Mouse (Mus musculus): ENCODE measurements around the gene Cluap1. TPM values are rescaled to one million over a fixed set of nuclear protein-coding genes. Genes with fewer than 3 reads are reported as not detected.

The Cluap1 gene
- 10 to 100 TPM in 1 of 2 experiments, 1 to 10 TPM in 1; 2.3 to 15.8 TPM for polyA plus RNA-seq (2012; fragmentation: generic; extraction: Trizol)

DNA sequence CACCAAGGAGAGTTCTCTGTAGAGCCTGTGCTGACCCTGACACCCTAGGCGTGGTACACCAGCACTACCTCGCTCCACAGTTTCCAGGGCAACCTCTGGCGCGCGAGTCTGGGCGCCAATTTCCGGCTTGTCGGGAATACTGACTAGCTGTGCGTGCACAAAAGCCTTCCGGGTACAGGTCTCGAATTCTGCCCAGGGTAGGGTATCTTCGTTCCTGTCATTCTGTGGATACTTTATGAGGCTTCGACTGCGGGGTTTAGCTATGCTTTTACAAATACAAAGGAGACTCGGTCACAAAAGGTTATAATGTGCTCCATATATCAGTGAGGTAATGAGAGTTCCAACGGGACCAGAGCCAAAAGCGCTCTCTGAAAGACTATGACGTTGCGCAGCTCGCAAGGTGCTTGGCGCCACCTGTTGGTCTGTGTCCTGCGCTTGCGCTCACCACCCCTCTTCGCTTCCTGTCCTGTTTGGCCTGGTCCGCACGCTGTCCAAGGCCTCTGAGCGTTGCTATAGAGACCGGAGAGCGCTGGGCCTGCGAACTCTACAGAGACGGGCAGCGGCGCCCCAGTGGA is at the start of gene Cluap1, which contains the start of gene 1700037C18Rik:
TSS of gene Cluap1 (plus strand) at position 265 of the 575 bp plus-strand sequence.
TSS of gene 1700037C18Rik (minus strand) at position 153 of the 575 bp plus-strand sequence.

DNA sequence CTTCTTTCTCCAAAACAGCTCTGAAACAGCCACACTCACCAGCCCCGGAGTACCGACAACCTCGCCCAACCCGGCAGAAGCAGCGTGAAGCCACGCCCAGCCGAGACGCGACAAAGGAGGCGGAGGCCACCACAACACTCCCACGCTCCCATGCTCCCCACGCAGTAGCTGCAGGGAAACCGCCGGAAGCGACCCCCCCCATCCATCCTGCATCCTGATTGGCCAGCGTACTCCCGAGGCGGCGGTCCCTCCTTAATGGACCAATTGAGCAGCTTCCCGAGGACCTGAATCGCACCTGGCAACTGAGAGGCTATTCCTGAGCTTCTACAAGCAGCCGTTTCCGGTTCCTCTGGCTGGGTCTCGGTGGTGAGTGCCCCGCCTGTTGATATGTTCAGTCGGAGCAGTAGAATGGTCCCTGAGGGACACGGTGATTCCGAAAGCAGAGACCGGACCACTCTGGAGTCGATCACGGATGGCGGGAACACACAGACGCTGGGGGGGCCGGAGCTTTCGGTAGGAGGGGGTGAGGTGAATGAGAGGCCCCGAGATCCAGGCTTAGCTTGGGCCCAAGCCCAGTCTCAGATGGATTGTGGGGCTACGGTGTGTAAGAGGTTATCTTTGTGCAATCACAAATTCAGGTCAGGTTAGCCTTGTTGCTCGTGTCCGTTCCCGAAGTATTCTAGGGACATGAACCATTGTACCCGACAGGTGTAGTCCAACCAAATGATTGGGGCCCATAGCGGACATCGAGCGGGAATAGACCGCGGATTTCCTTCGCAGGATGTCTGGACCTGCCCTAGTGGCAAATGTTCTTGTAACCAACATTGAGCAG is 36.2 kb upstream of the Cluap1 start, which contains the start of gene Naa60:
TSS of gene Naa60 (plus strand) at position 160 of the 832 bp plus-strand sequence.

DNA sequence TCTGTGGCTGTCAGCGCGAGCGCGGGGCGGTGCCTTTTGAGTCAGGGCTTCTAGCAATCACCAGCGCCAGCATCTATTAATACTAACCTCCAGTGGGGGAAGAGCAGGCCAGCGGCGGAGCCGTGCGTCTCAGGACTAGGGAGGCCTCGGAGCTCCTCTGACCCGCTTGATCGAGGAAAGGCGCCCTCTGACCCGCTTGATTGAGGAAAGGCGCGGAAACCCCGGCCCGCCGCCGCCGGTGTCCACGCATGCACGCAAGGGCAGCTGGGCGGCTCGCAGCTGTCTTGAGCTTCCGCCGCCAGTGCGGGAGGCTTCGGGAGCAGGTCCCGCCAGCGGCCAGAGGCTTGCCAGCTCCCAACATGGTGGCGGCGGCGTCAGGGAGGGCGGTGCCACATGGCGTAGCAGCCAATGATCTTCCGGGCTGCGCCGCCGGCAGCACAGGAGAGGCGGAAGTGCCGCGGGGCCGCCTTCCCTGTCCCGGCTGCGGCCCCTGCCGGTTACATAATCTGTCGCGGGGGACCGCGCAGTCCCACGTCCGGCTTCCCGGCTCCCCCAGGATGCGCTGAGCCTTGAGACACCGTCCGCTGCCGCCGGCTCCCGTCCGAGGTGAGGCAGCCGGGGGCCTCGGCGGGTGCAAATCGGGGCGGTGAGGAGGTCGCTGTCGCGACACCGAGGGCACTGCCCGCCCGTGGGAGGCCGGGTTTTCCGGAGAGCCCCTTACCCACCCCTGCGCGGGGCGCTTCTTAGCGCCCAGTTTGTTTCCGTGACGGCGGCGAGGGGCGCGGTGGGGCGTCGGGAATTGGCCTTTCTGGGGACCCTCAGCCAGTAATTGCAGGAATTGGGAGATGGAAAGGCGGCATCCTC is 24.2 kb upstream of the Cluap1 start, which contains the start of the genes Zfp597 and Gm20695:
TSS of gene Zfp597 (minus strand) at position 361 of the 864 bp plus-strand sequence.
TSS of gene Gm20695 (plus strand) at position 448 of the 864 bp plus-strand sequence.

DNA sequence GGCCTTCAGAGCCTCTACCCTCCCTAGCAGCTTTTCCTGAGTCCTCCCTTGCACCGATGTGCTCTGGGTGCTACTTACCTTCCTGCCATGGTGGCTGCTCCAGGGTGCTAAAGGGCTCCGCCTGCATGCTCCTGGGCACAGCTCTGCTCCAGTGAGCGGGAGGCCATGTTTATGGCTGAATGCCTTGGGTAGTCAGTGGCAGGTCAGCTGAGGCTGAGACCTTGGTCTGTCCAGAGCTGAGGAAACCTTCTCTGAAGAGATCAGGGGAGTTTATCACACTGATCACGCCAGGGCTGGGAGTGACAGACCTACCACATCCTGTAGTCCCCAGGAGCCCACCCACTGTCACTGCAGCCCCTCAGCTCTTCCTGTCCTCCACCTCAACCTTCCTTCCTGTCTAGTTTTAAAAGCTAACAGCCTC is 67.7 kb downstream of the Cluap1 start, which contains the start of gene Nlrc3:
TSS of gene Nlrc3 (minus strand) at position 382 of the 421 bp plus-strand sequence.

Other genes with a start within 250 kb of the Cluap1 start
- gene Mefv, start 190.7 kb upstream of the Cluap1 start, polyA plus RNA-seq (2012; fragmentation: generic; extraction: Trizol): not detected
- gene Zfp263, start 164.7 kb upstream of the Cluap1 start, polyA plus RNA-seq (2012; fragmentation: generic; extraction: Trizol): 1 to 10 TPM in 1 of 2 experiments, under 1 TPM in 1; 0.77 to 7.3 TPM
- gene Olfr15, start 77.9 kb upstream of the Cluap1 start, polyA plus RNA-seq (2012; fragmentation: generic; extraction: Trizol): not detected
- gene Zfp174, start 61.5 kb upstream of the Cluap1 start, polyA plus RNA-seq (2012; fragmentation: generic; extraction: Trizol): under 1 TPM; 0.02 to 0.63 TPM
- 10 to 100 TPM; 13.1 to 48.9 TPM for gene Naa60, start 36.4 kb upstream of the Cluap1 start, polyA plus RNA-seq (2012; fragmentation: generic; extraction: Trizol)
- gene Zfp597, start 24.2 kb upstream of the Cluap1 start, polyA plus RNA-seq (2012; fragmentation: generic; extraction: Trizol): under 1 TPM; 0.19 to 0.91 TPM
- under 1 TPM in 1 of 2 experiments, not detected in 1; 0.25 TPM for gene Gm20695, start 24.2 kb upstream of the Cluap1 start, polyA plus RNA-seq (2012; fragmentation: generic; extraction: Trizol)
- 1 to 10 TPM; 7.9 to 9.3 TPM for gene 1700037C18Rik, start 112 bp upstream of the Cluap1 start, polyA plus RNA-seq (2012; fragmentation: generic; extraction: Trizol)
- gene Nlrc3, start 67.8 kb downstream of the Cluap1 start, polyA plus RNA-seq (2012; fragmentation: generic; extraction: Trizol): 1 to 10 TPM; 1.1 TPM
- gene Slx4, start 95.0 kb downstream of the Cluap1 start, polyA plus RNA-seq (2012; fragmentation: generic; extraction: Trizol): 10 to 100 TPM in 1 of 2 experiments, 1 to 10 TPM in 1; 3.1 to 19.0 TPM
- 1 to 10 TPM in 1 of 2 experiments, under 1 TPM in 1; 0.25 to 2.2 TPM for gene Dnase1, start 128.1 kb downstream of the Cluap1 start, polyA plus RNA-seq (2012; fragmentation: generic; extraction: Trizol)
- gene Trap1, start 169.0 kb downstream of the Cluap1 start, polyA plus RNA-seq (2012; fragmentation: generic; extraction: Trizol): 10 to 100 TPM; 47.1 to 71.8 TPM

Data from C3H10T1/2 (cell line).